Mouse (Mus musculus): ENCODE measurements around the gene Esrrg. TPM values are rescaled to one million over a fixed set of nuclear protein-coding genes. Genes with fewer than 3 reads are reported as not detected.

Gene Esrrg
- polyA plus RNA-seq (2017; shearing (Covaris generic)): not detected

GRCm38 (mm10) chr1:187608261-187608921 is at the start of gene Esrrg:
Gene Esrrg (plus strand): TSS chr1:187608791.

DNA sequence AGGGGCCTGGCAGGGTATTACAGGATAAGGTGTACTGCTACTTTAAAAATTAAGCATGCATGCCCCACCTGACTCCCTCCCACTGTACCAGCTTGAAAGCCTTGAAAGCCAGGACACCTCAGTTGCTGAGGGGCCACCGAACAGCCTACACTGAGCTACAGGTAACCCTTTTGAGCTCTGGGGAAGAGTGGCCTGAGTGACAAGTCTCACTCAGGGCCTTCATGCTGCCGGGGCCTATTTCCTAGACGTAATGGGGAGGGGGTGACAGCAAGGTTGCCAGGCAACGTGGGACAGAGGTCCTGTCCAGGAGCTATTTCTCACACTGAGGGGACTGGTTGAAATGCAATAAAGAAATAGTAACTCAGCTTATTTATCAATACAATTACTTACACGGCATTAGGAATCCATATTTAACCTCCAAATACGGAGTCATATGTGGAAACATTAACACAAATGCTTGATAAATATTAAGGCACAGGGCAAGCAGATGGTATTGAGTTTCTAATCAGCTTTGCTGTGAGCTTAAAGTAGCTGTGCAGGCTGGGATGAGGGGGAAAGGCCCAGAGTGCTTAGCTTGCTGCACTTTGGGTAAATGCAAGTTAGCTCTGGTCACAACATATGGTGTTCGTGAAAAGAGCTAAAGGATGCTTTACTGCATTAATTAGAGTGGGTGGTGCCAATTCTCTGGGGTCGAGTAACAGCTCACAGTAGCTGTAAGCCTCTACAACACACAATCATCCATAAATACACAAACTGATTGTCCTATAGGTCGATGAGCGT is 653.5 kb downstream of the Esrrg start, which contains the start of gene Ush2a:
Gene Ush2a, plus strand, starts transcription at position 121 of the 780 bp plus-strand sequence.

